Mouse (Mus musculus) forebrain, embryonic 12.5 days (tissue): ENCODE measurements at regions not wholly inside any gene's neighbourhood (a gene's known extent, or its start where the extent isn't known, plus 50 kb on each side); places are given as distances from the start of the nearest gene placed in this dataset.
"Not testable (repeated sequence)": the region's sequence is repeated elsewhere in the genome, so short reads cannot be mapped to it uniquely, and the experiment has no call there.

Experiments used
- ATAC-seq: fragments of 200-750 bp; cut with Nextera tagmentation; 2 replicates; pipeline ENCODE4 v1.8.0; 2017; ENCODE audit warnings: moderate TSS enrichment; ENCODE audit not compliant: low FRiP score
- H3K27ac ChIP-seq: fragments of 300-500 bp; sonication (generic); 2 replicates; pipeline ENCODE4 v1.5.1; 2016; ENCODE audit warnings: mild to moderate bottlenecking
- H3K27me3 ChIP-seq: fragments of 300-500 bp; sonication (generic); 2 replicates; pipeline ENCODE4 v1.6.1; 2016; ENCODE audit warnings: mild to moderate bottlenecking
- H3K36me3 ChIP-seq: fragments of 300-500 bp; sonication (generic); replicated peaks from 2 replicates; pipeline ENCODE4 v1.6.1; 2016; ENCODE audit warnings: mild to moderate bottlenecking
- H3K4me1 ChIP-seq: fragments of 300-500 bp; sonication (generic); 2 replicates; pipeline ENCODE4 v1.6.1; 2016
- H3K4me2 ChIP-seq: fragments of 300-500 bp; sonication (generic); 2 replicates; pipeline ENCODE4 v1.6.1; 2016; ENCODE audit warnings: mild to moderate bottlenecking, moderate library complexity
- H3K4me3 ChIP-seq: fragments of 300-500 bp; sonication (generic); replicated peaks from 2 replicates; pipeline ENCODE4 v1.5.1; 2016; ENCODE audit warnings: mild to moderate bottlenecking
- H3K9ac ChIP-seq: fragments of 300-500 bp; sonication (generic); 2 replicates; pipeline ENCODE4 v1.6.1; 2016; ENCODE audit warnings: mild to moderate bottlenecking
- H3K9me3 ChIP-seq: fragments of 300-500 bp; sonication (generic); 2 replicates; pipeline ENCODE4 v1.6.1; 2016
- WGBS: fragments of 180-500 bp; shearing (Covaris S2); methylation state at CpG from one replicate; pipeline ENCODE4 v1.1.7; 2016; 5-methylcytosine and 5-hydroxymethylcytosine counted together

DNA sequence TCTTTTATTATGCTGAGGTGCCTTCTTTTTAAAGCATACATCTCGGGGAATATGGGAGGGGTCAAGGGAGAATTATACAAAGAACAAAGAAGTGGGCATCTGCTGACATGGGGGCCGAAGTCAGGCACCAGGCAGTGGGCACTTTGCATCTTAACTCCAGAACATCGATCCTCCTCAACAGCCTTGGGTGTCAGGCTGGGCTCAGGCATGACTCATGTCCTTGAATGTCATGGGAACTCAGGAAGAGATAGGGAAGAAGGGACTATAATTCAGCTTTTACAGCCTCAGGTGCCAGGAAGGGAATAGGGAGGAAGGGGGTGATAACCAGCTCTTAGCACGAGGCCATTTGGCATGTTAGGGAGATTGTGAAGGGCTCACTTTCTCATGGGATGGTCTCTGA, 85.6 kb upstream of the Ptprz1 start:
- H3K27me3 ChIP-seq, H3K36me3 ChIP-seq, H3K27ac ChIP-seq, ATAC-seq, H3K4me1 ChIP-seq, H3K9ac ChIP-seq, H3K4me2 ChIP-seq, H3K4me3 ChIP-seq, H3K9me3 ChIP-seq: not testable (repeated sequence)
- WGBS: 89% methylated on average over 4 of the region's 4 CpGs

DNA sequence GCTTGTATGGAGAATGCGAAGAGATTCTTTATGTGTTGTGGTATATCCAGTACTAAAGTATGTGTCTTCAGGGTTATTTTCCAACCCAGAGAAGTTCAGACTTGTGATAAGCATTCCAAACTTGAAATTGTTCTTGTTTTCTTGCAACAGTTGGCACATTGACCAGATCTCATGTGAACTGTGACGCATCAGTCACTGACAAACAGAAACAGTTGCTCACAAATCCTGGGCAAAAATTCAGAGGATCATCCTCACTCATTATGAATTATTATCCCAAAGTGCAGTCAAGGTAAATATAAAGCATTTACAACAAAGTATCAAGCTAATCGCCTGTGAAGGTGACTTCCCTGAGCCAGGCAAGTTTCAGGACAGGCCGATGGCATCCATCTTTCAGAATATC, 83.5 kb upstream of the Ptprz1 start:
- Histone ChIP-seq H3K9me3 (no peaks in the 10 kb centered on the region), H3K27ac (no peak overlapping the region), H3K27me3 (no peaks in the 10 kb centered on the region), H3K36me3 (no peaks in the 10 kb centered on the region), H3K4me3 (no peak overlapping the region), H3K4me2 (no peak overlapping the region), H3K4me1 (peaks cover 22% of the 10 kb centered on the region), H3K9ac (no peak overlapping the region)
- ATAC-seq: no peak
- 95% methylated on average over 4 of the region's 4 CpGs for WGBS

DNA sequence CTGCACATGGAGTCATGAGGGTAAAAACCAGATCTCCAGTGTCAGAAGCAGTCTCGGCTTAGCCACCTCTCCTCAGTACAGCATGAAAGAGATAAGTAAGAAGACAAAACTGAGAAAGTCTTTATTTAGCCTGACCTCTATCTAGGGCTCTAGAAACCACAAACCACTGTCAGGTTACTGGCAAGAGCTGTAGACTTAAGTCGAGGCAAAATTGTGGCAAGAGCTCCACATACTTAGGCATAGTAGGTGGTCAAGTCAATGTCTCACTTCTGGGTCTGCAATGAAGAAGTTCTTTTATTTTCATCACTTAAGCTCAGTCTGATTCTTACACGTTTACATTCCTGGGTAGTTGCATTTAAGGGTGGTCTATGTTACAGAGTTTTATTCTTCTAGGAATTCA, 82.7 kb upstream of the Ptprz1 start:
- no peaks in the 10 kb centered on the region for H3K9me3 ChIP-seq
- ATAC-seq: no peak
- peak overlapping the region; percentile 60 for H3K27ac ChIP-seq
- no peak overlapping the region for H3K4me3 ChIP-seq
- no peaks in the 10 kb centered on the region for H3K36me3 ChIP-seq
- H3K4me1 ChIP-seq: peaks cover 23% of the 10 kb centered on the region
- no peaks in the 10 kb centered on the region for H3K27me3 ChIP-seq
- no peak overlapping the region for H3K9ac ChIP-seq
- H3K4me2 ChIP-seq: no peak overlapping the region
- WGBS: 78% methylated on average over 3 of the region's 3 CpGs

DNA sequence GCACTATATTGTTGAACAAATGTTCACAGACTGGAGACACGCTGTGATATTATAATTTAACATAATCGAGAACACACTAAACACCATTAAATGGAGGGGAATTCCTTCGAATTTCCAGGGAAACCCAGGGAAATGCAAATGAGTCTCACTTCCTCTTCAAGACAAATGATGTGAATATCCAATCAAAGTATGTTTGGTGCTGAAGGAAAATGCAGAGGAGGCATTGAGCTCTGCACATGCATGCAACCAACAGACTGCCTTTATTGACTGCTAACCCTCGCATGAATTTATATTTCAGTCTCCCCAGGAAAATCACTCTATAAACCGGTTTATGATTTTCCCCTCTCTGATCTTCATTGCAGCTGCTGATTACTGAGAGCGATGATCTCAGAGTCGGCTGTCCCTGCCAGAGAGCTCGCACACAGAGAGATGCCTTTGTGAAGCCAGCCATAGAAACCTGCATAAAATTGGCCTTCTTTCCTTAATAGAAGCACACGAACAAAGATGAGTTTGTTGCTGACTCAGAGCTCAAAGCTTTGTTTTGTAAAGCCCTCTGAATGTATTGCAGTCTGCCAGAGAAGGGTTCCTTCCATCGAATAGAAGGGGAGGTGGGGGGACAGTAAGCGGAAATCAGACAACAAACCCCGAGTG, 81.1 kb upstream of the Ptprz1 start:
- Histone ChIP-seq H3K27ac (peak overlapping the region; percentile 94), H3K4me1 (peaks cover 23% of the 10 kb centered on the region), H3K4me2 (peak overlapping the region; percentile 45), H3K9me3 (no peaks in the 10 kb centered on the region), H3K27me3 (no peaks in the 10 kb centered on the region), H3K4me3 (0 out of 2 replicates have a peak overlapping the region, but pooled peaks have one; percentile 7), H3K36me3 (no peaks in the 10 kb centered on the region), H3K9ac (peak overlapping the region; percentile 30; the same call in 1 of the 2 replicates)
- 8% methylated on average over 12 of the region's 12 CpGs for WGBS
- ATAC-seq: peak; percentile 86

DNA sequence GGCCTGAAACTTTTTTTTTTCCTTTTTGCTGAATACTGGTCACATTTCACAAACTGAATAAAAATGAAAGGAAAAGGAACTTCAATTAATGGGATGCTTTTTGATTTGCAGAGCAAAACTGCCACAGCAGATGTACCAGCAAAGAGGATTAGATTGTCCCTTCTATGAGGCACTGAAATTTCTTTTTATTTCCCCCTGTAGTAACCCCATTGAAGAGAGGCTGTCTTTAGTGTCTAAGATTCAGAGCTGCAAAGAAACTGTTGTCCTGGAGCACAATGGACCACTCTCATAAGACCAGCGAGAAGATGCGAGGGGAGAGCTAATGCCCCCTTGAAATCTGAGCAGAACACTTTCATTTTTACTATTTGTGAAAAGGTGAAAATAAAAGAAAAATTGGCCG, 80.5 kb upstream of the Ptprz1 start:
- H3K27ac ChIP-seq: peak overlapping the region; percentile 94
- no peaks in the 10 kb centered on the region for H3K36me3 ChIP-seq
- H3K4me2 ChIP-seq: peak overlapping the region; percentile 45
- no peaks in the 10 kb centered on the region for H3K27me3 ChIP-seq
- peaks cover 23% of the 10 kb centered on the region for H3K4me1 ChIP-seq
- WGBS: 9% methylated on average over 3 of the region's 3 CpGs
- H3K4me3 ChIP-seq: 0 out of 2 replicates have a peak overlapping the region, but pooled peaks have one; percentile 7
- peak; percentile 71 for ATAC-seq
- no peaks in the 10 kb centered on the region for H3K9me3 ChIP-seq
- H3K9ac ChIP-seq: no peak overlapping the region

DNA sequence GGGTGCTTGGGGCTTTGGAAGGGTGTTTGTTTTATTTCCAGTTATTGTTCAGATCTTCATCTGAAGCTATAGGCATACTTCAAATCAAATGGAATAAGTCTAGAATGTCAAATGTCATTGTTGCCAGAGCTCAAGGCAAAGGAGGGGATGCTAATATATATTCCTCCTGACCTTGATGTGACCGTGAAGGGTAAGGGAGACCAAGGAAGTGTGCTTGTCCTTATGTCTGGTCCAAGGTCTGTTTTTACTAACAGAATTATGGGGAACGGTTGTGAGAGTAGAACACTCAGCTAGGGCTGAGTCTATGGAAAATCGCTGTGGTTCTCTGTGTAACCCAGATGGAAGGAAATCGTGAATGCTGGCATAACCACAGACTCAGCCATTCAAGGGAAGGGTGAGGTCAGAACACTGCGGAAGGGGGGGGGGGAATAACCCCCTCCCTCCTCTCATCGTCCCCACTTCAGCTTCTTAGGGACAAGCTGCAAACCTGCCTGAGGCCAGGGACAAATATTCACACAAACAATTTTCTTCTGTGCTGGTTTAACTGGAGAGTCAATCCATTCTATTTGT, 79.9 kb upstream of the Ptprz1 start:
- Histone ChIP-seq H3K4me3 (no peak overlapping the region), H3K9ac (peak overlapping the region; percentile 18; the same call in 1 of the 2 replicates), H3K36me3 (no peaks in the 10 kb centered on the region), H3K27me3 (no peaks in the 10 kb centered on the region), H3K4me1 (peaks cover 23% of the 10 kb centered on the region), H3K27ac (peak overlapping the region; percentile 94), H3K4me2 (peak overlapping the region; percentile 45), H3K9me3 (no peaks in the 10 kb centered on the region)
- WGBS: 13% methylated on average over 6 of the region's 6 CpGs
- ATAC-seq: peak; percentile 63

DNA sequence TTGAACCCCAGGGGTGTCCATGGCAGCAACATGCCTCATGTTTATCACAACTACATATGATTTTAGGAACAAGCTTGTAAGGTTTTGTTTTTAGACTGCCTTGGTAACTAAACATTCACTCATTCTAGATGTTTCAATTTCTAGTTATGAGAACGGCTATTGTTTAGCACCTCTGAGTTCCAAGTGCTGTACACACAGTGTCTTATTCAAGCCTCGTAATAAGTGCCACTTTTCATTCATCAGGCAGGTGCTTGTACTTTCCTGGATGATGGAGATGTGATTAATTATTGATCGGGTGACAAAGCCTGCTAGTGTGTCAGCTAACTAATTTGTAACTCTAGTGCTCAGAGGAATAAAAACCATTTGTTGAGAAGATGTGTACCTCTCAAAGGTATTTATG, 73.4 kb upstream of the Ptprz1 start:
- WGBS: 36% methylated on average over 3 of the region's 3 CpGs
- H3K4me3 ChIP-seq: no peak overlapping the region
- no peak overlapping the region for H3K9ac ChIP-seq
- no peak overlapping the region for H3K4me2 ChIP-seq
- peak; percentile 50; the same call in 1 of the 2 replicates for ATAC-seq
- H3K27me3 ChIP-seq: no peaks in the 10 kb centered on the region
- H3K9me3 ChIP-seq: no peaks in the 10 kb centered on the region
- H3K36me3 ChIP-seq: no peaks in the 10 kb centered on the region
- peaks cover 12% of the 10 kb centered on the region for H3K4me1 ChIP-seq
- H3K27ac ChIP-seq: peak overlapping the region; percentile 50; the same call in 1 of the 2 replicates

DNA sequence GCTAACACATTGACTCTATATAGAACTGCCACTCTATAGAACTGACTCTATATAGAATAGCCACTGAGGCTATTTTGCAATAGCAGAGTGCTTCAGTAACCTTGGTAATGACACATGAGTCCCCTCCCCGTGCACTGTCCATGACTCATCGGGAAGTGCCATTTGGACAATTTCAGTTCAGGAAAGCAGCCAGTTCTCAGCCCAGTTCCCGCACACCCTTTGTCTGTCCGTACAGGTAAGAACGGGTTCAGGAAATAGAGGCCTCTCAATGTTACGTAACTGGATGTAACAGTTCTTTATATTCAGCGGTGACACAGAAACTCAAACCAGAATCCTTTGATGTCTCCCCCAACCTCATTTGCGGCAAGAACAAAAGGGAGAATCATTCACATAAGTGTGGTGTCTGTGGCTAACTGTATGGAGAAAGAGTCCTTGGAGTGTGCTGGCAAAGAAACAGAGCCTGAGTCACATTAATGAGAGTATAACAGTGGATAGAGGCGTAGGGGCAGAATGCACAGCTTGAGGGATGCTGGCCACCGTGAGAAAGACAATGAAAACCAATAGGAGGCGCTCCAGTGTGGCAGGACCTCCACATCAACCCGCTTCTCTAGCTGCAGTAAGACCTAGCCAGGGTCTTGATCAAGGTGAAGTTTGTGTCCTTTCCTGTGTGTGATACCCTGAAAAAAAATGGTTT, 72.8 kb upstream of the Ptprz1 start:
- H3K9me3 ChIP-seq: no peaks in the 10 kb centered on the region
- no peak overlapping the region for H3K4me2 ChIP-seq
- no peaks in the 10 kb centered on the region for H3K27me3 ChIP-seq
- H3K4me1 ChIP-seq: peaks cover 12% of the 10 kb centered on the region
- H3K27ac ChIP-seq: peak overlapping the region; percentile 43
- H3K36me3 ChIP-seq: no peaks in the 10 kb centered on the region
- peak; percentile 72; the same call in 1 of the 2 replicates for ATAC-seq
- WGBS: 49% methylated on average over 12 of the region's 12 CpGs
- no peak overlapping the region for H3K9ac ChIP-seq
- no peak overlapping the region for H3K4me3 ChIP-seq

DNA sequence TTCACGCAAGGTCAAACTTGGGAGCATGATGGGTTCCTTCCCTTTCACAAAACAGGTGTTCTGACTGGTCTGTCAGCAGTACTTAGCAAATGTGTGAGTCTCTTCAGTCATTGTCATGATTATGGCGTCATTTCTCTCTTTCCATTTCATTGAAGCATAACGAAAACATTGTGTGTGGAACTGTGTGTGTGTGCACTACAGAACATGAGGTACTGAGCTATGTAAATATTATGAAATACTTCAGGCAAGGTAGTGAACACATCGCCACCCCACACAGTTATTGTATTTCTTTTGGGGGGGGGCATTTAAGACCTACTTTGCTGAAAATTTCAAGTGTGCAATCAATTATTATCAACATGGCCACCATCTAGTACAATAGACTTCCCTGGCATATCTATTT, 71.4 kb upstream of the Ptprz1 start:
- no peaks in the 10 kb centered on the region for H3K36me3 ChIP-seq
- no peak overlapping the region for H3K4me2 ChIP-seq
- no peak overlapping the region for H3K9ac ChIP-seq
- no peaks in the 10 kb centered on the region for H3K9me3 ChIP-seq
- no peak for ATAC-seq
- no peak overlapping the region for H3K27ac ChIP-seq
- peaks cover 12% of the 10 kb centered on the region for H3K4me1 ChIP-seq
- WGBS: 89% methylated on average over 4 of the region's 4 CpGs
- H3K27me3 ChIP-seq: no peaks in the 10 kb centered on the region
- H3K4me3 ChIP-seq: no peak overlapping the region

DNA sequence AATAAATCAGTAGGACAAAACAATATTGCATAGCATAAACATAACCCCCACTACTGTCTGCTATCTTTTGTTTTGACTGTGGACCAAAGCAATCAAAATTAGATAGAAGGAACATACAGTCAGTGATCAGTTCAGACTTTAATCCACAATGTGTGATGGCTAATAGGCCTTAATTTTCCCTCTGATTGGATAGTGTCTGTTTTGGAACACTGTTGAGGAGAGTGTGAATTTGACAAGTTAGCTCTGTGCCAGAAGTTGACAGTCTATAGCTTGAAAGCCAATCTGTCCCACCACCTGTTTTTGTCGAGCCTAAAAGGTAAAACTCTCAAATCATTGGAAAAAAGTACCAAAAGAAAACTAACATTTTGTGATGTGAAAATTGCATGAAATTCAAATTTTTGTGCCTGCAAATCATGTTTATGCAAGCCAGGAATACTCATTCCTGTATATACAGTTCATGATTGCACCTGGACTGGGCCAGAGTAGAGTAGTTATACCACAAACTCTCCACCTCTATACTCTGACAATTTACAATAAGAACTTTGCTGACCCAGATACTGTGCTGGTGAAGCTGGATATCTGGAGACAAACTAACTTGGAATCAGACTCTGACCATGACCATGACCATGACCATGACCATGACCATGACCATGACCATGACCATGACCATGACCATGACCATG, 50.1 kb upstream of the Ptprz1 start:
- 0 out of 2 replicates have a peak, but pooled peaks have one; percentile 20 for ATAC-seq
- H3K27me3 ChIP-seq: no peaks in the 10 kb centered on the region
- no peaks in the 10 kb centered on the region for H3K36me3 ChIP-seq
- WGBS: 95% methylated on average over 1 of the region's 1 CpGs
- no peak overlapping the region for H3K9ac ChIP-seq
- no peak overlapping the region for H3K4me3 ChIP-seq
- no peak overlapping the region for H3K4me2 ChIP-seq
- no peak overlapping the region for H3K27ac ChIP-seq
- H3K4me1 ChIP-seq: no peaks in the 10 kb centered on the region
- no peaks in the 10 kb centered on the region for H3K9me3 ChIP-seq
